In the genomic region with DNA sequence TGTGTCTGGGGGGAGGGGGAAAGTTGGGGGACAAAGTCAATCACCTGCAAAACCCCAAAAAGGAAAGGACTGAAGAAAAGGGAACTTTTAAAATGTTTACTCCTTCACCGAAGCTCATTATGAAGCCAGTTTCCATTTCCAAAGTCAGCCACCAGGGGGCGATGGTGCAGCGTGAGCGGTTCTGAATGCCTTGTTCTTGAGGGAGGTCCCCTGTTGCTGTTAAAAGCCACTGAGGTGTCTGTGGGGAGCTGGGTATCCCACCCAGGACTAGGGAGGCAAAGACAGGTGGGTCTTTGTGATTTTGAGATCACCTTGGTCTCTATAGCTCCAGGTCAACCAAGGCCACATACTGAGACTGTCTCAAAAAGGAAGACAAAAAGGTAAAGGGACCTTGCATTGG, we compare ENCODE assay signal across 8 mouse cellular contexts. TPM values are rescaled to one million over a fixed set of nuclear protein-coding genes. Genes with fewer than 3 reads are reported as not detected.
A peak's percentile ranks its signal among the peaks of the same experiment; 100 is the strongest.
DNase-seq lines count a peak whose midpoint lies in the region; ATAC-seq and TF ChIP-seq lines count a peak whose summit lies in the region.

No protein-coding gene starts in this region.

- WGBS in heart, embryonic 12.5 days = 8% methylated on average over 4 of the region's 4 CpGs
- WGBS in embryonic facial prominence, embryonic 14.5 days = 3% methylated on average over 4 of the region's 4 CpGs
- 13% methylated on average over 4 of the region's 4 CpGs for WGBS in hindbrain, embryonic 11.5 days
- 2% methylated on average over 4 of the region's 4 CpGs for WGBS in spleen, adult 2 months

- no peak overlapping the region for H3K27ac ChIP-seq in heart, embryonic 12.5 days (ENCODE audit: poor library complexity, severe bottlenecking)
- H3K27ac ChIP-seq in embryonic facial prominence, embryonic 14.5 days (replicated peaks; ENCODE audit: low read depth, low read length) = no peak overlapping the region
- H3K27ac ChIP-seq in hindbrain, embryonic 11.5 days (ENCODE audit: low read depth, low read length) = no peak overlapping the region
- H3K27ac ChIP-seq in spleen, adult 2 months (ENCODE audit: insufficient read depth, low read length) = no peak overlapping the region

- H3K9ac ChIP-seq in heart, embryonic 12.5 days = no peak overlapping the region
- H3K9ac ChIP-seq in embryonic facial prominence, embryonic 14.5 days (ENCODE audit: low read depth, low read length) = no peak overlapping the region
- no peak overlapping the region for H3K9ac ChIP-seq in hindbrain, embryonic 11.5 days (ENCODE audit: low read depth, low read length)

- no peak for ATAC-seq in heart, embryonic 12.5 days (ENCODE audit: insufficient number of reproducible peaks, low FRiP score)
- no peak for ATAC-seq in embryonic facial prominence, embryonic 14.5 days (ENCODE audit: low read depth)
- no peak for ATAC-seq in hindbrain, embryonic 11.5 days (ENCODE audit: low FRiP score)
- ATAC-seq in megakaryocyte progenitor cell, adult 5-6 weeks (replicated peaks; ENCODE audit: poor library complexity) = peak; percentile 95

- TF ChIP-seq POLR2A in spleen, adult 2 months (IDR thresholded peaks at IDR 0.05; ENCODE audit: low read depth, low read length) = no peak

- no peaks in the 10 kb centered on the region for H3K27me3 ChIP-seq in heart, embryonic 12.5 days (replicated peaks)
- H3K27me3 ChIP-seq in embryonic facial prominence, embryonic 14.5 days (replicated peaks; ENCODE audit: control insufficient read depth, insufficient read depth, low read length) = no peaks in the 10 kb centered on the region
- H3K27me3 ChIP-seq in hindbrain, embryonic 11.5 days (ENCODE audit: control insufficient read depth, insufficient read depth, low read length) = no peaks in the 10 kb centered on the region
- no peaks in the 10 kb centered on the region for H3K27me3 ChIP-seq in spleen, adult 2 months (ENCODE audit: control insufficient read depth, insufficient read depth, low read length)

- no peaks in the 10 kb centered on the region for H3K9me3 ChIP-seq in heart, embryonic 12.5 days (replicated peaks)
- no peaks in the 10 kb centered on the region for H3K9me3 ChIP-seq in embryonic facial prominence, embryonic 14.5 days (ENCODE audit: control insufficient read depth, low read length)
- H3K9me3 ChIP-seq in hindbrain, embryonic 11.5 days (ENCODE audit: control insufficient read depth, low read length) = no peaks in the 10 kb centered on the region

- H3K4me2 ChIP-seq in heart, embryonic 12.5 days = no peak overlapping the region
- H3K4me2 ChIP-seq in embryonic facial prominence, embryonic 14.5 days (ENCODE audit: low read depth, low read length) = no peak overlapping the region
- no peak overlapping the region for H3K4me2 ChIP-seq in hindbrain, embryonic 11.5 days (replicated peaks; ENCODE audit: low read depth, low read length)

- peaks cover 48% of the 10 kb centered on the region for H3K36me3 ChIP-seq in heart, embryonic 12.5 days
- H3K36me3 ChIP-seq in embryonic facial prominence, embryonic 14.5 days (ENCODE audit: control insufficient read depth, insufficient read depth, low read length) = peaks cover 35% of the 10 kb centered on the region; the same call in 1 of the 2 replicates
- H3K36me3 ChIP-seq in hindbrain, embryonic 11.5 days (ENCODE audit: control insufficient read depth, insufficient read depth, low read length) = no peaks in the 10 kb centered on the region
- H3K36me3 ChIP-seq in spleen, adult 2 months (ENCODE audit: control insufficient read depth, insufficient read depth, low read length) = peaks cover 10% of the 10 kb centered on the region

- DNase-seq in heart, adult 18-20 months = peak; percentile 50 to 91
- DNase-seq in adrenal gland, postnatal 36 days = peak; percentile 81 to 84
- DNase-seq in embryonic facial prominence, embryonic 14.5 days (ENCODE audit: low spot score) = peak; percentile 74
- DNase-seq in hindbrain, embryonic 11.5 days (ENCODE audit: low spot score) = peak; percentile 91
- peak; percentile 70 to 79 for DNase-seq in layer of hippocampus, postnatal 36 days
- peak; percentile 48 to 68 for DNase-seq in spleen, adult 2 months (ENCODE audit: low read depth in 1 of 2, low spot score in 2 of 2)

- TF ChIP-seq CTCF in spleen, adult 2 months (IDR thresholded peaks at IDR 0.05; ENCODE audit: extremely low read depth, insufficient read depth, insufficient read length, insufficient replicate concordance) = peak; percentile 92; the same call in 1 of the 2 replicates

- H3K4me1 ChIP-seq in heart, embryonic 12.5 days (replicated peaks) = no peaks in the 10 kb centered on the region; the same call in 1 of the 2 replicates
- H3K4me1 ChIP-seq in embryonic facial prominence, embryonic 14.5 days (ENCODE audit: control insufficient read depth, insufficient read depth, low read length) = no peaks in the 10 kb centered on the region
- H3K4me1 ChIP-seq in hindbrain, embryonic 11.5 days (replicated peaks; ENCODE audit: control insufficient read depth, insufficient read depth, low read length) = no peaks in the 10 kb centered on the region
- H3K4me1 ChIP-seq in spleen, adult 2 months (ENCODE audit: control insufficient read depth, insufficient read depth, insufficient read length) = 0 out of 2 replicates have a peak, but pooled peaks cover 4% of the 10 kb centered on the region

- H3K4me3 ChIP-seq in heart, embryonic 12.5 days = no peak overlapping the region
- H3K4me3 ChIP-seq in embryonic facial prominence, embryonic 14.5 days (ENCODE audit: low read depth, low read length) = no peak overlapping the region
- H3K4me3 ChIP-seq in hindbrain, embryonic 11.5 days (ENCODE audit: low read depth, low read length) = no peak overlapping the region
- no peak overlapping the region for H3K4me3 ChIP-seq in spleen, adult 2 months (ENCODE audit: extremely low read depth, insufficient read depth, insufficient read length)

RNA-seq across cellular contexts. Expression of gene Cdca8, which starts 3.9 kb away (rescaled TPM):
- under 1 TPM; 0.41 to 0.57 TPM for total RNA-seq in heart, adult 18-20 months (2021)
- 134 and 138 TPM in 2 replicates for polyA plus RNA-seq in heart, embryonic 12.5 days (2016; fragmentation: Nextera tagmentation; extraction: Ambion mirVana)
- 1 to 10 TPM; 5.7 to 7.6 TPM for total RNA-seq in adrenal gland, postnatal 36 days (2021)
- polyA plus RNA-seq in embryonic facial prominence, embryonic 14.5 days (2014; fragmentation: Nextera tagmentation; extraction: Ambion mirVana) = 70.3 and 90.3 TPM in 2 replicates
- 192 and 195 TPM in 2 replicates for polyA plus RNA-seq in hindbrain, embryonic 11.5 days (2014; fragmentation: Nextera tagmentation; extraction: Ambion mirVana)
- 1 to 10 TPM; 1.9 to 2.0 TPM for total RNA-seq in layer of hippocampus, postnatal 36 days (2021)
- 115 and 125 TPM in 2 replicates for total RNA-seq in megakaryocyte progenitor cell, adult 5-6 weeks (2015)
- total RNA-seq in megakaryocyte progenitor cell, adult 5-6 weeks (2017) = 121 and 137 TPM in 2 replicates
- 14.8 and 19.0 TPM in 2 replicates for polyA plus RNA-seq in spleen, adult 2 months (2012; rRNA removed)

RNA-seq across cellular contexts. Expression of gene 9930104L06Rik, which starts 6.2 kb away (rescaled TPM):
- total RNA-seq in heart, adult 18-20 months (2021) = 10 to 100 TPM in 1 of 2 experiments, 1 to 10 TPM in 1; 7.8 to 10.9 TPM
- 9.9 and 10.4 TPM in 2 replicates for polyA plus RNA-seq in heart, embryonic 12.5 days (2016; fragmentation: Nextera tagmentation; extraction: Ambion mirVana)
- total RNA-seq in adrenal gland, postnatal 36 days (2021) = 10 to 100 TPM in 1 of 2 experiments, 1 to 10 TPM in 1; 9.8 to 17.9 TPM
- 2.8 and 4.2 TPM in 2 replicates for polyA plus RNA-seq in embryonic facial prominence, embryonic 14.5 days (2014; fragmentation: Nextera tagmentation; extraction: Ambion mirVana)
- 4.2 and 5.5 TPM in 2 replicates for polyA plus RNA-seq in hindbrain, embryonic 11.5 days (2014; fragmentation: Nextera tagmentation; extraction: Ambion mirVana)
- total RNA-seq in layer of hippocampus, postnatal 36 days (2021) = 10 to 100 TPM; 25.2 to 26.1 TPM
- total RNA-seq in megakaryocyte progenitor cell, adult 5-6 weeks (2015) = 4.4 and 6.5 TPM in 2 replicates
- total RNA-seq in megakaryocyte progenitor cell, adult 5-6 weeks (2017) = 7.9 and 9.1 TPM in 2 replicates
- 13.2 and 13.6 TPM in 2 replicates for polyA plus RNA-seq in spleen, adult 2 months (2012; rRNA removed)

RNA-seq across cellular contexts. Expression of gene Rspo1, which starts 43.2 kb away (rescaled TPM):
- 1 to 10 TPM; 3.1 to 4.3 TPM for total RNA-seq in heart, adult 18-20 months (2021)
- polyA plus RNA-seq in heart, embryonic 12.5 days (2016; fragmentation: Nextera tagmentation; extraction: Ambion mirVana) = 7.0 and 7.4 TPM in 2 replicates
- total RNA-seq in adrenal gland, postnatal 36 days (2021) = 1 to 10 TPM; 4.0 to 4.6 TPM
- 10.0 and 10.6 TPM in 2 replicates for polyA plus RNA-seq in embryonic facial prominence, embryonic 14.5 days (2014; fragmentation: Nextera tagmentation; extraction: Ambion mirVana)
- 8.5 and 16.5 TPM in 2 replicates for polyA plus RNA-seq in hindbrain, embryonic 11.5 days (2014; fragmentation: Nextera tagmentation; extraction: Ambion mirVana)
- total RNA-seq in layer of hippocampus, postnatal 36 days (2021) = 1 to 10 TPM; 8.8 to 9.8 TPM
- 0.89 and 2.6 TPM in 2 replicates for total RNA-seq in megakaryocyte progenitor cell, adult 5-6 weeks (2015)
- total RNA-seq in megakaryocyte progenitor cell, adult 5-6 weeks (2017) = 0.41 and 0.71 TPM in 2 replicates
- polyA plus RNA-seq in spleen, adult 2 months (2012; rRNA removed) = 6.2 and 7.2 TPM in 2 replicates

Comparison
In these comparisons a context has a peak if more than half of its experiments do, and no peak if none do; other contexts are left out.
1. RNA of gene Cdca8, which starts 3.9 kb away (total RNA-seq): 115 to 137 TPM in megakaryocyte progenitor cell, adult 5-6 weeks; 5.7 to 7.6 TPM in adrenal gland, postnatal 36 days, 1.9 to 2.0 TPM in layer of hippocampus, postnatal 36 days and 0.41 to 0.57 TPM in heart, adult 18-20 months; every median in the first group is over 10 times any median in the second.
2. Peak in every context shown above with its lines, with median percentiles within 50 percentile points of each other: DNase-seq.